Mouse (Mus musculus) MEL (cell line): Measurements from ENCODE around the gene Melk. TPM values are rescaled to one million over a fixed set of nuclear protein-coding genes. Genes with fewer than 3 reads are reported as not detected.

ENCODE experiments used
- DNase-seq: peaks from one replicate; pipeline ENCODE4 v3.0.0; 2011; ENCODE audit warnings: low read depth, low spot score
- H3K27ac ChIP-seq: 2 replicates; pipeline ENCODE4 v1.5.1; 2012; ENCODE audit warnings: low read depth, mild to moderate bottlenecking, control low read depth, low read length, moderate library complexity; ENCODE audit not compliant: control insufficient read depth
- H3K27me3 ChIP-seq, 2 experiments: fragments of 150-350 bp in 1 of 2; sonication (generic) in 1 of 2; 2 replicates each; pipeline ENCODE4 v1.6.1; 2012; ENCODE audit warnings: low read length in 2 of 2, mild to moderate bottlenecking in 2 of 2, improper control_type of control experiment in 1 of 2, moderate library complexity in 1 of 2; ENCODE audit not compliant: insufficient read depth in 2 of 2, control insufficient read depth in 1 of 2
- H3K36me3 ChIP-seq, 2 experiments: 2 replicates each; pipeline ENCODE4 v1.6.1; 2012 to 2014; ENCODE audit warnings: low read length in 2 of 2, improper control_type of control experiment in 1 of 2, inconsistent platforms in 1 of 2, mild to moderate bottlenecking in 1 of 2; ENCODE audit not compliant: insufficient read depth in 2 of 2, control insufficient read depth in 1 of 2
- H3K4me1 ChIP-seq, 2 experiments: fragments of 150-350 bp in 1 of 2; sonication (generic) in 1 of 2; 2 replicates each; pipeline ENCODE4 v1.6.1; 2012; ENCODE audit warnings: low read length in 2 of 2, improper control_type of control experiment in 1 of 2, mild to moderate bottlenecking in 1 of 2; ENCODE audit not compliant: insufficient read depth in 2 of 2, control insufficient read depth in 1 of 2
- H3K4me3 ChIP-seq, 2 experiments: fragments of 150-350 bp in 1 of 2; sonication (generic) in 1 of 2; 2 replicates each; pipeline ENCODE4 v1.5.1; 2012; ENCODE audit warnings: low read depth in 2 of 2, low read length in 2 of 2, mild to moderate bottlenecking in 2 of 2, moderate library complexity in 2 of 2, control low read depth in 1 of 2, improper control_type of control experiment in 1 of 2; ENCODE audit not compliant: control insufficient read depth in 1 of 2, insufficient read depth in 1 of 2
- H3K79me2 ChIP-seq: 2 replicates; pipeline ENCODE4 v1.6.1; 2012; ENCODE audit warnings: mild to moderate bottlenecking, low read length, moderate library complexity; ENCODE audit not compliant: control insufficient read depth, poor library complexity, insufficient read depth
- H3K9ac ChIP-seq: 2 replicates; pipeline ENCODE4 v1.6.1; 2012; ENCODE audit warnings: low read depth, mild to moderate bottlenecking, control low read depth, low read length, moderate library complexity; ENCODE audit not compliant: control insufficient read depth, poor library complexity, severe bottlenecking
- H3K9me3 ChIP-seq: fragments of 150-350 bp; sonication (generic); replicated peaks from 2 replicates; pipeline ENCODE4 v1.6.1; 2012; ENCODE audit warnings: mild to moderate bottlenecking, low read length, improper control_type of control experiment, moderate library complexity; ENCODE audit not compliant: insufficient read depth
- CTCF ChIP-seq, 3 experiments: IDR thresholded peaks in 2 of 3; conservative IDR thresholded peaks in 1 of 3; 2 replicates each; pipeline ENCODE4 v1.5.1; 2011 to 2012; ENCODE audit warnings: low read length in 3 of 3, low read depth in 2 of 3, mild to moderate bottlenecking in 2 of 3, improper control_type of control experiment in 1 of 3, inconsistent platforms in 1 of 3, mixed read lengths in 1 of 3, moderate library complexity in 1 of 3; ENCODE audit not compliant: control insufficient read depth in 1 of 3, insufficient read depth in 1 of 3, poor library complexity in 1 of 3, severe bottlenecking in 1 of 3
- GABPA ChIP-seq: IDR thresholded peaks from 2 replicates; pipeline ENCODE4 v1.6.1; 2012; ENCODE audit warnings: low read depth, mild to moderate bottlenecking, inconsistent platforms, low read length, improper control_type of control experiment, moderate library complexity
- GATA1 ChIP-seq: IDR thresholded peaks from 2 replicates; pipeline ENCODE4 v1.6.1; 2011; ENCODE audit warnings: low read depth, low read length, improper control_type of control experiment
- JUND ChIP-seq: IDR thresholded peaks from 2 replicates; pipeline ENCODE4 v1.6.1; 2011; ENCODE audit warnings: low read depth, mild to moderate bottlenecking, improper control_type of control experiment, low read length
- MEF2A ChIP-seq: IDR thresholded peaks from 2 replicates; pipeline ENCODE4 v1.6.1; 2014; ENCODE audit warnings: low read depth, mild to moderate bottlenecking, inconsistent platforms, low read length, improper control_type of control experiment; ENCODE audit not compliant: poor library complexity, insufficient replicate concordance, severe bottlenecking; ENCODE audit errors: extremely low read depth
- NELFE ChIP-seq: IDR thresholded peaks from 2 replicates; pipeline ENCODE4 v1.6.1; 2011; ENCODE audit warnings: low read depth, low read length, improper control_type of control experiment
- NRF1 ChIP-seq: IDR thresholded peaks from 2 replicates; pipeline ENCODE4 v1.6.1; 2014; ENCODE audit warnings: low read depth, mild to moderate bottlenecking, inconsistent platforms, low read length, improper control_type of control experiment, moderate library complexity; ENCODE audit not compliant: poor library complexity, insufficient read depth, severe bottlenecking
- RAD21 ChIP-seq: IDR thresholded peaks from 2 replicates; pipeline ENCODE4 v1.6.1; 2011; ENCODE audit warnings: mild to moderate bottlenecking, low read depth, low read length, improper control_type of control experiment
- RCOR1 ChIP-seq: IDR thresholded peaks from 2 replicates; pipeline ENCODE4 v1.6.1; 2012; ENCODE audit warnings: low read depth, mild to moderate bottlenecking, inconsistent platforms, low read length, improper control_type of control experiment
- SMC3 ChIP-seq: IDR thresholded peaks from 2 replicates; pipeline ENCODE4 v1.6.1; 2011; ENCODE audit warnings: low read depth, low read length, improper control_type of control experiment
- TAL1 ChIP-seq: IDR thresholded peaks from 2 replicates; pipeline ENCODE4 v1.6.1; 2012; ENCODE audit warnings: mild to moderate bottlenecking, inconsistent platforms, low read length, moderate library complexity, mixed read lengths
- TCF12 ChIP-seq: IDR thresholded peaks from 2 replicates; pipeline ENCODE4 v1.6.1; 2014; ENCODE audit warnings: low read depth, mild to moderate bottlenecking, inconsistent platforms, low read length, improper control_type of control experiment, moderate library complexity
- ZC3H11A ChIP-seq: IDR thresholded peaks from 2 replicates; pipeline ENCODE4 v1.6.1; 2012; ENCODE audit warnings: low read depth, mild to moderate bottlenecking, inconsistent platforms, low read length, improper control_type of control experiment
- polyA plus RNA-seq, 2 experiments: library from polyadenylated mRNA; stranded (reverse) in 1 of 2; unstranded in 1 of 2; fragments of >175 nt in 1 of 2; fragments of >200 nt in 1 of 2; gene quantifications; 2 replicates each; pipeline versions ENCODE4 v1.2.1 to v1.2.4; 2012; ENCODE audit warnings: low replicate concordance in 2 of 2, low read depth in 1 of 2; ENCODE audit not compliant: insufficient read length in 2 of 2, insufficient read depth in 1 of 2, missing spikeins in 1 of 2
- total RNA-seq: library from RNA; depleted of rRNA; stranded (reverse); fragments of 300-350 nt; gene quantifications from 2 replicates; pipeline ENCODE4 v1.2.3, GENCODE M21; 2012

Melk gene
- total and polyA plus RNA-seq, 3 experiments: 15.1 to 18.2 TPM; not detected in 1

DNA sequence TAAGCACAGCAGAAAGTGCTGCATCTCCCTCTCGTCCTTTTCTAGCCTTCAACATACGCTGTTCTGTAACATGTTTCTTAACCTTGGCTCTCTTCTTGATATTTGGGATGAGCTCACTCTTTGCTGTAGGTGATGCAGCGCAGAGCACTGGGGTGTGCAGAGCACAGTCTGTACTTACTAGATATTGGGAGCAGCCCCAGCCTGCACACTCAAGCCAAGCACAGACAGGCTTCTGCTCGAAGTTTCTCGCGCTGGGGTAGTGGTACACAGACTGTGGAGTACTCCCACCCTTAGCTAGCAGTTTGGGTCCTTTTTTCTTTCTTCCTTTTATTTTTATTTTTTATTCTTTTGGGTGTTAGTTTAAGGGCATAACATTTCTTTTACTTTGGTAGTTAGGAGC lies 19.8 kb downstream of the Melk start (continued):
- TF ChIP-seq RCOR1: no peak

DNA sequence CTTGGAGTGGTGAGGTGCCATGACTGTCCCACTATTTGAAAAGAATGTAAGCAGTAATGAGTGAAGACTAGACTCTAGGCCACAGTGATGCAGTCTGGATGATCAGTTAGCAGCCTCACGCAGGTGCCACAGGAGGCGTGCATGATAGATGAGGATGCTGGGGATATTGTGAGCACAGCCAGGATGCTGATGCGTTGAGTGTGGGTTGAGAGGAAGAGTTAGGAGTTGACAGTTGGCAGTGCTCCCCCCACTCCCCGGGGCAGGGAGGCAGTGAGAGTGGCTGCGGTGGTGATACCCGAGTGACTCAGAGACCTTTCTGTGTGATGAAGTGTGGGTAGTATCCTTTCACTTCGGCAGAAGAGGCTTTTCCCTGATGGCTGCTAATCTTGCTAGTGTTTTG lies 21.4 kb downstream of the Melk start:
- no peaks in the 10 kb centered on the region for H3K9me3 ChIP-seq
- TF ChIP-seq NELFE (no peak), NRF1 (no peak)
- TF ChIP-seq, all 39 proteins: peak for 0
- Histone ChIP-seq H3K4me3 (no peak overlapping the region), H3K27me3 (no peaks in the 10 kb centered on the region), H3K27ac (no peak overlapping the region), H3K9ac (no peak overlapping the region), H3K79me2 (no peaks in the 10 kb centered on the region), H3K36me3 (no peaks in the 10 kb centered on the region), H3K4me1 (no peaks in the 10 kb centered on the region)
- DNase-seq: no peak

DNA sequence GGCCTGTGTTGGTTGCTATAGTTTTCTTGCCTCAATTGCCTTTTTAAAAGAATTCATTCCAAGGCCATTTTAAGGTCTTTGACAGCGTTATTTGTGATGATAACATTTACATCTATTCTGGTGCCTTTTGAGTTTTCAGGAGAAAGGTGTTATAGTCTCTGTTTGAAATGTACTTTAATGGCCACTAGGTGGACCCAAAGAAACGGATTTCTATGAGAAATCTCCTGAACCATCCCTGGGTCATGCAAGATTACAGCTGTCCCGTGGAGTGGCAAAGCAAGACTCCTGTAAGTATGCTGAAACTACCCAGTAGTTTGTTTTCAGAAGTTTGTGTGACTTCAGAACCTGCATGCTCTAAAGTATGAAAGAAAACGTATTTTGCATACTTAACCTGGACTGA lies 24.8 kb downstream of the Melk start:
- Histone ChIP-seq H3K4me3 (no peak overlapping the region), H3K27ac (no peak overlapping the region), H3K36me3 (no peaks in the 10 kb centered on the region), H3K79me2 (no peaks in the 10 kb centered on the region), H3K9me3 (no peaks in the 10 kb centered on the region), H3K9ac (no peak overlapping the region), H3K27me3 (no peaks in the 10 kb centered on the region), H3K4me1 (no peaks in the 10 kb centered on the region)
- peak; percentile 55 for DNase-seq
- TF ChIP-seq RAD21 (peak; percentile 62), GABPA (no peak), ZC3H11A (peak; percentile 25), SMC3 (peak; percentile 58), CTCF (IDR thresholded peaks at IDR 0.05 in 2 of 3, conservative IDR thresholded peaks at IDR 0.05 in 1 of 3; ENCODE audit: control insufficient read depth in 1 of 3, insufficient read depth in 1 of 3, low read depth in 2 of 3, low read length in 3 of 3, poor library complexity in 1 of 3, severe bottlenecking in 1 of 3) (peak in 2 of 3 experiments; percentile 26 to 65; a peak in 3 of 6 replicates)

DNA sequence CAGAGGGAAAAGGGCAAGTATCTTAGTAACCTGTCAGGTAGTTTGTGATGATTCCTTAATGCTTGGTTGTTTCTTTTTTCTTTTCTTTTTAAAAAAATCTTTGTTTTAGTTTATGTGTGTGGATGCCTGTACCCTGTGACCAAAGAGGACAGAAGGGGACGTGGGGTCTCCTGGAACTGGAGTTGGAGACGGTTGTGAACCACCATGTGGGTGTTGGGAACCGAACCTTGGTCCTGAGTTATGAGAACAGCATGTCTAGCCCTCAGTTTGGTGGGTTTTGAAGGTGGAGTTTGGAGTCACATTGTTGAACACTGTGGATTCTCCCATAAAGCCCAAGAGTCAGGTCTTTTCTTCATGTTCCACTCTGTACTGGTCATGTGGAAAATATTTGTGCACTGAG lies 26.0 kb downstream of the Melk start:
- no peaks in the 10 kb centered on the region for H3K36me3 ChIP-seq
- TF ChIP-seq TCF12: no peak
- TF ChIP-seq JUND: no peak
- TF ChIP-seq GABPA: no peak
- no peak for TF ChIP-seq ZC3H11A
- TF ChIP-seq MEF2A: no peak
- no peak for TF ChIP-seq TAL1
- no peak for TF ChIP-seq RAD21
- no peak for TF ChIP-seq GATA1

More for the DNA sequence above, 26.0 kb downstream of the Melk start:
- H3K9me3 ChIP-seq: no peaks in the 10 kb centered on the region
- H3K9ac ChIP-seq: no peak overlapping the region
- no peak overlapping the region for H3K27ac ChIP-seq
- no peaks in the 10 kb centered on the region for H3K27me3 ChIP-seq
- no peaks in the 10 kb centered on the region for H3K4me1 ChIP-seq
- no peak for DNase-seq
- H3K4me3 ChIP-seq: no peak overlapping the region
- H3K79me2 ChIP-seq: no peaks in the 10 kb centered on the region
